In genomic region chr2:60869001-60869743, GRCm38 (mm10) we compare ENCODE assay signal across 22 mouse cellular contexts.
DNase-seq lines count a peak whose midpoint lies in the region; ATAC-seq and TF ChIP-seq lines count a peak whose summit lies in the region.
"Had no signal": no experiment of that assay in that cellular context is flagged by ENCODE, and none has a peak within 500 bp of the region (broad histone marks: within the 10 kb centered on the region; RNA-seq: fewer than 3 reads in every experiment).

No protein-coding gene starts in this region.

- peaks cover 40% of the 10 kb centered on the region for H3K4me1 ChIP-seq in embryonic facial prominence, embryonic 14.5 days (ENCODE audit: control insufficient read depth, insufficient read depth, low read length)
- H3K4me1 ChIP-seq in embryonic facial prominence, embryonic 10.5 days = peaks cover 61% of the 10 kb centered on the region
- H3K4me1 ChIP-seq in lung, embryonic 14.5 days (ENCODE audit: insufficient read depth) = peaks cover 35% of the 10 kb centered on the region
- H3K4me1 ChIP-seq in testis, adult 2 months (ENCODE audit: control insufficient read depth, insufficient read depth, low read length) = no peaks in the 10 kb centered on the region
- peaks cover 16% of the 10 kb centered on the region for H3K4me1 ChIP-seq in neural tube, embryonic 15.5 days

- no peak for TF ChIP-seq CTCF in lung, embryonic 14.5 days (IDR thresholded peaks at IDR 0.05; ENCODE audit: low read depth)
- TF ChIP-seq CTCF in testis, adult 2 months (IDR thresholded peaks at IDR 0.05; ENCODE audit: control insufficient read depth, insufficient read depth, insufficient replicate concordance, low read depth, low read length) = no peak

- WGBS in embryonic facial prominence, embryonic 14.5 days = 64% methylated on average over 12 of the region's 12 CpGs
- WGBS in embryonic facial prominence, embryonic 10.5 days = 80% methylated on average over 12 of the region's 12 CpGs
- 29% methylated on average over 12 of the region's 12 CpGs for WGBS in lung, embryonic 14.5 days
- 86% methylated on average over 12 of the region's 12 CpGs for WGBS in neural tube, embryonic 15.5 days

- no peaks in the 10 kb centered on the region for H3K9me3 ChIP-seq in embryonic facial prominence, embryonic 14.5 days (ENCODE audit: control insufficient read depth, low read length)
- H3K9me3 ChIP-seq in embryonic facial prominence, embryonic 10.5 days = no peaks in the 10 kb centered on the region
- H3K9me3 ChIP-seq in lung, embryonic 14.5 days (ENCODE audit: low read depth, low read length) = no peaks in the 10 kb centered on the region
- no peaks in the 10 kb centered on the region for H3K9me3 ChIP-seq in neural tube, embryonic 15.5 days (replicated peaks)
- H3K9me3 ChIP-seq: embryonic facial prominence, embryonic 13.5 days; forebrain, embryonic 10.5 days; hindbrain, embryonic 15.5 days had no signal

- no peak overlapping the region for H3K9ac ChIP-seq in embryonic facial prominence, embryonic 14.5 days (ENCODE audit: low read depth, low read length)
- H3K9ac ChIP-seq in lung, embryonic 14.5 days = no peak overlapping the region
- H3K9ac ChIP-seq in neural tube, embryonic 15.5 days (replicated peaks) = no peak overlapping the region
- H3K9ac ChIP-seq: embryonic facial prominence, embryonic 13.5 days; hindbrain, embryonic 15.5 days had no signal

- DNase-seq in embryonic facial prominence, embryonic 14.5 days (ENCODE audit: low spot score) = peak; percentile 40
- no peak for DNase-seq in embryonic facial prominence, embryonic 10.5 days (ENCODE audit: low spot score)
- DNase-seq in lung, embryonic 14.5 days = peak; percentile 71
- no peak for DNase-seq in lung, postnatal 10 days
- no peak for DNase-seq in testis, postnatal 10 days (ENCODE audit: low spot score)
- DNase-seq: adrenal gland, postnatal 10 days; B cell, adult 2 months; cerebellum, adult 11-12 months; cerebellum, adult 9-10 months; cerebellum, postnatal 25 days; gastrocnemius, adult 2 months; gastrocnemius, postnatal 36 days; heart, adult 11 months; heart, postnatal 36 days had no signal

- H3K36me3 ChIP-seq in embryonic facial prominence, embryonic 14.5 days (ENCODE audit: control insufficient read depth, insufficient read depth, low read length) = no peaks in the 10 kb centered on the region
- no peaks in the 10 kb centered on the region for H3K36me3 ChIP-seq in embryonic facial prominence, embryonic 10.5 days (replicated peaks)
- no peaks in the 10 kb centered on the region for H3K36me3 ChIP-seq in lung, embryonic 14.5 days (ENCODE audit: insufficient read depth)
- no peaks in the 10 kb centered on the region for H3K36me3 ChIP-seq in testis, adult 2 months (ENCODE audit: control insufficient read depth, insufficient read depth, low read length)
- no peaks in the 10 kb centered on the region for H3K36me3 ChIP-seq in neural tube, embryonic 15.5 days
- H3K36me3 ChIP-seq: embryonic facial prominence, embryonic 13.5 days; forebrain, embryonic 10.5 days; hindbrain, embryonic 15.5 days had no signal

- no peak overlapping the region for H3K27ac ChIP-seq in embryonic facial prominence, embryonic 14.5 days (replicated peaks; ENCODE audit: low read depth, low read length)
- no peak overlapping the region for H3K27ac ChIP-seq in embryonic facial prominence, embryonic 10.5 days (replicated peaks)
- no peak overlapping the region for H3K27ac ChIP-seq in lung, embryonic 14.5 days (ENCODE audit: low read depth)
- H3K27ac ChIP-seq in testis, adult 2 months (ENCODE audit: control insufficient read depth, insufficient read depth, low read depth, low read length) = no peak overlapping the region
- no peak overlapping the region for H3K27ac ChIP-seq in neural tube, embryonic 15.5 days (replicated peaks)
- H3K27ac ChIP-seq: embryonic facial prominence, embryonic 13.5 days; forebrain, embryonic 10.5 days; gastrocnemius, adult 2 months; hindbrain, embryonic 15.5 days had no signal

- no peaks in the 10 kb centered on the region for H3K27me3 ChIP-seq in embryonic facial prominence, embryonic 14.5 days (replicated peaks; ENCODE audit: control insufficient read depth, insufficient read depth, low read length)
- H3K27me3 ChIP-seq in embryonic facial prominence, embryonic 10.5 days (replicated peaks; ENCODE audit: low read depth, poor library complexity, severe bottlenecking) = peaks cover 17% of the 10 kb centered on the region; the same call in 1 of the 2 replicates
- H3K27me3 ChIP-seq in lung, embryonic 14.5 days (ENCODE audit: insufficient read depth, low read length) = no peaks in the 10 kb centered on the region
- no peaks in the 10 kb centered on the region for H3K27me3 ChIP-seq in testis, adult 2 months (ENCODE audit: control insufficient read depth, insufficient read depth, low read length)
- no peaks in the 10 kb centered on the region for H3K27me3 ChIP-seq in neural tube, embryonic 15.5 days (replicated peaks)
- H3K27me3 ChIP-seq: embryonic facial prominence, embryonic 13.5 days; hindbrain, embryonic 15.5 days had no signal

- H3K4me3 ChIP-seq in embryonic facial prominence, embryonic 14.5 days (ENCODE audit: low read depth, low read length) = no peak overlapping the region
- H3K4me3 ChIP-seq in embryonic facial prominence, embryonic 10.5 days = no peak overlapping the region
- no peak overlapping the region for H3K4me3 ChIP-seq in lung, embryonic 14.5 days (ENCODE audit: low read depth, low read length)
- H3K4me3 ChIP-seq in testis, adult 2 months (ENCODE audit: control insufficient read depth, low read depth, low read length) = peak overlapping the region; percentile 25; the same call in 1 of the 2 replicates
- H3K4me3 ChIP-seq in neural tube, embryonic 15.5 days (replicated peaks) = no peak overlapping the region
- H3K4me3 ChIP-seq: embryonic facial prominence, embryonic 13.5 days; erythroblast, embryonic 14.5 days; forebrain, embryonic 10.5 days; gastrocnemius, adult 2 months; hindbrain, embryonic 15.5 days had no signal

- TF ChIP-seq POLR2A in testis, adult 2 months (IDR thresholded peaks at IDR 0.05; ENCODE audit: control insufficient read depth, low read depth, low read length) = no peak

- no peak overlapping the region for H3K4me2 ChIP-seq in embryonic facial prominence, embryonic 14.5 days (ENCODE audit: low read depth, low read length)
- no peak overlapping the region for H3K4me2 ChIP-seq in lung, embryonic 14.5 days
- H3K4me2 ChIP-seq in neural tube, embryonic 15.5 days = no peak overlapping the region
- H3K4me2 ChIP-seq: embryonic facial prominence, embryonic 13.5 days; hindbrain, embryonic 15.5 days had no signal

- ATAC-seq in embryonic facial prominence, embryonic 14.5 days (ENCODE audit: low read depth) = no peak
- peak; percentile 40; the same call in 1 of the 2 replicates for ATAC-seq in lung, embryonic 14.5 days (ENCODE audit: insufficient read depth)
- no peak for ATAC-seq in neural tube, embryonic 15.5 days (ENCODE audit: low FRiP score)
- ATAC-seq: CD4-positive, CD25-positive, alpha-beta regulatory T cell, adult 4 months; forebrain, embryonic 14.5 days had no signal

Comparison
In these comparisons a context has a peak if more than half of its experiments do, and no peak if none do; other contexts are left out.
1. DNase-seq: peak in embryonic facial prominence, embryonic 14.5 days (single experiment) and lung, embryonic 14.5 days (single experiment); none in embryonic facial prominence, embryonic 10.5 days (single experiment), lung, postnatal 10 days (single experiment) and testis, postnatal 10 days (single experiment).